Mouse (Mus musculus): ENCODE results near the gene Tmem179b.
A peak's percentile ranks its signal among the peaks of the same experiment; 100 is the strongest.
"Not testable (repeated sequence)": the region's sequence is repeated elsewhere in the genome, so short reads cannot be mapped to it uniquely, and the experiment has no call there.

Gene Tmem179b

DNA sequence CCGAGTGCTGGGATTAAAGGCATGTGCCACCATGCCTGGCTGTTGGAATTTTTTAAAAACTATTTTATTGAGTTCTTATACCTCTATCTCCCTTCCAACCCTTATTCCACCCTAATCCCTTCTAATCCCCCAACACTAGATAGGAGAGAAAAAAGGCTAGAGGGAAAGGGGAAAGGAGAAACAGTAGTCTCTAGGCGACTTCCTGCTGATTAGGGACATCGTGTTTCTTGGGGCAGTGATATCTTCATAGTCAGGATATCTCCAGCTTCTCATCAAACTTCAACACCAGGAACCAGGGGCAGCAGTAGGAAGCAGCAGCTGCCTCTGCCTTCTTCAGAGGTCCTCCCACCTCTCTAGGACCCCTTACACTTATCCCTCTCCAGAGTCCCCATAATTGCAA, 39.9 kb downstream of the Tmem179b start:
- no peak for DNase-seq (ENCODE audit: low spot score)

DNA sequence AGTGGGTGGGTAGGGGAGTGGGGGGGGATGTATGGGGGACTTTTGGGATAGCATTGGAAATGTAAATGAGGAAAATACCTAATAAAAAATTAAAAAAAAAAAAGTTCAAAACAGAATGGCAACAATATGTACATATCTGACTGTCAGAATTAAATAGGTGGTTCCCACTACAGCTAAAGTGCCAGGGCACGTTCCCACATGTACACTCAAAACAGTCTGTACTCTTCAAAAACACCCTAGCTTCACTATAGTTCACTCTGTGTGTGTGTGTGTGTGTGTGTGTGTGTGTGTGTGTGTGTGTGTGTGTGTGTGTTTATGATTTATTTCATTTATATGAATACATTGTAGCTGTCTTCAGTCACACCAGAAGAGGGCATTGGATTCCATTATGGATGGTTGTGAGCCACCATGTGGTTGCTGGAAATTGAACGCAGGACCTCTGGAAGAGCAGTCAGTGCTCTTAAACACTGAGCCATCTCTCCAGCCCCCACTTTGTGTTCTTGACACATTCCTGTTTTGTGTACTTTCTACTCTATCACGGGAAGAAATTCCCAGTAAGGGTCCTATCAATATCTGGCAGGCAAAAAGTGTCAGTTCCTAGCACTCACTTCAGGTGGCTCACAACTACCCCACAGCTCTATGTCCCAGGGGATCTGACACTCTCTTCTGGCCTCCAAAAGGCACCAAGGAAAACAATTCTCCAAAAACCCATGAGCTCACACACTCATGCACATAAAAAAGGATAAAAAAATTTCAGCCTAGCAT, 45.8 kb downstream of the Tmem179b start:
- not testable (repeated sequence) for DNase-seq (ENCODE audit: low spot score)

DNA sequence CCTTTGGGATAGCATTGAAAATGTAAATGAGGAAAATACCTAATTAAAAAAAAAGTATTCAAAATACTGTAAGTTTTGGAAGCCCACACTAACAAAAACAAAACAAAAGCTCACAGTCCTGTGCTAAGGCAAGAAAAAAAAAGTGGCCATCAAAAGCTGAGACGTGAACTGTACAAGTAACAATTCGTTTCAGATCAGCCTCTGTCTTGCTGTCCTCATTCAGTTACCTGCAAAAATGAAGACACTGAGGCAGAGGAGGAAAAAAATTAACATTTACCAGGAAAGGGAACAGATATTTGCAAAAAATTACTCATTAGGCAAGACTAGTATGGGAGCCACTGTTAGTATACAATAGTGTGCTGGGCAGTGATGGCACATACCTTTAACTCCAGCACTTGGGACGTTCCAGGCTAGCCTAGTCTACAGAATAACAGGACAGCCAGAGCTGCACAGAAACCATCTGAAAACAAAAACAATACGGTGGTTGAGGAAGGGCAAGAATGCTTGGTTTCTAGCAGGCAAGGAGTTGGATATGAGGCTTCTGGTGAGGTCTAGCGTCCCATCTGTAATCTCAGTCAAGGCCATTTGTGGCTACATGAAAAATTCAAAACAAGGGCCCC, 46.7 kb downstream of the Tmem179b start:
- DNase-seq (ENCODE audit: low spot score), result no peak

DNA sequence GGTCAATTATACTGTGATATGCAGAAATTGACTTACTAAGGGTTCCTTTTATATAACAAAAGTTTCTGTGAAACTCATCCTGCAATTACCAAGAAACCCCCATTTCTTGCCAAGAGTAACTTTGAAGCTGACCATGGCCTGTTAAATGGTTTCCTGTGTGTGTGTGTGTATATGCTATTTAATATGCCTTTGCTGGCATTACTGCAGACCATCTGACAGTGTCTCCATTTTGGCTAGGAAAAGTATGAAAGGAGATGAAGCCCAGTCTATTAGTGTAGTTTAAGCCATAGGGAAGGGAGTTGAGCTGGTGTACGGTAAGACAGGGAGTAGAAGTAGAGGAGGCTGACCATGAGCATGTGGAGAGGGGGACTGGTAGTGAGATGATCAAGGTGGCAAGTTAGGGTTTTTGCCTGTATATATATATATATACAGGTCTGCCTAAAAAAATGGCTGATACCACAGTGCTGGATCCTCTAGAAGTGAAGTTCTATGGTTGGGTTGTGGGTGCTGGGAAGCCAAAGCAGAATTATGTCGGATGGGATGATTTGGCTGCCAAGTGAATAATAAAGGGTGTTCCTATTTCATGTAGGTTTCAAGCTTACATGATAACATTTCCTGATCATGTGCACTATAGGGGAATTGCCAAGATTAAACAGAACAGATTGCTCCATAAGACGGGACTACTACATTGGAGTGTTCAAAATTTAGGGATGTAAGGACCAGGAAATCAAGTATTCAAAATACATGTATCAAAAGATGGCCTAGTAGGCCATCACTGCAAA, 47.5 kb downstream of the Tmem179b start:
- DNase-seq (ENCODE audit: low spot score), result no peak

DNA sequence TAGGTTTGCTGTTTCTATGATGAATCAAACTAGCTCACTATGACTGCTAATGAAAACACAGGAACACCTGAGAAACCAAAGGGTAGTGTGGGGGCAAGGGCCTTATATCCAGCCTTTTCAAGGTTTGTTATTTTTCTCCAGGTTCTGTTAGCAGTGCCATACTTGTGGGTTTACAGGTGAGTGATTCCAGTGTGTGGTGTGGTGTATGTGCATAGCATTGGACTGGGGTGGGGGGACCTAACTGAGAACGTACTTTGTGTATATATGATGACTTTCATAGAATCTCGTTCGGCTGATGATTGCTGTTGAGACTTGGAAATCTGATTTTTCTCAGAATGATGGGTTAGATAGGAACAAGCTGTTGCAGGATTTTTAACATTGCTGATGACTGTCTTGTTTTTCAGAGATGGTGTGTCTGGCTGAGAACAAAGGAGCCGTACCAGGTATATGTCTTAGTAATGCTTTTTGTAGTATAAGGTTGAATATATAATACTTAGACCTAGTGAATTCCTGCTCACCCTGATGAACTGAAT, 49.1 kb downstream of the Tmem179b start:
- no peak for DNase-seq (ENCODE audit: low spot score)

DNA sequence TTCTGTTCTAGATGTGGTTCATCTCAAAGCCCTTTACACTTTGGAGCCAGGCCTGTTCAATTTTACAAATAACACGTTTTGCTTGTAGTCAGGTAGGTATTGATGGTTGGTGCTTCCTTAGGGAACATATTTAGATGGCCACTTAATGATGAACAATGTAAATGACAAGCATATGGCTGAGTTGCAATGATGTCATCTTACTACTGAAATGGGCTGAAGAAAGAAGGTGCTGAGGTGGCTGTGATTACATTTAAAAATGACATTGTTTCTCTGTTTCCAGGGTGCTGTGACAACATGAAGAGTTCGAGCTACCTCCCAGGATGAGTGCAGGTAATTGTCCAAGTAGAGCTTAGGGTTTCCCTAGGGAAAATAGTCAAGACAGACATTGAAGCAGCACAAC, 49.9 kb downstream of the Tmem179b start:
- DNase-seq (ENCODE audit: low spot score), result no peak

DNA sequence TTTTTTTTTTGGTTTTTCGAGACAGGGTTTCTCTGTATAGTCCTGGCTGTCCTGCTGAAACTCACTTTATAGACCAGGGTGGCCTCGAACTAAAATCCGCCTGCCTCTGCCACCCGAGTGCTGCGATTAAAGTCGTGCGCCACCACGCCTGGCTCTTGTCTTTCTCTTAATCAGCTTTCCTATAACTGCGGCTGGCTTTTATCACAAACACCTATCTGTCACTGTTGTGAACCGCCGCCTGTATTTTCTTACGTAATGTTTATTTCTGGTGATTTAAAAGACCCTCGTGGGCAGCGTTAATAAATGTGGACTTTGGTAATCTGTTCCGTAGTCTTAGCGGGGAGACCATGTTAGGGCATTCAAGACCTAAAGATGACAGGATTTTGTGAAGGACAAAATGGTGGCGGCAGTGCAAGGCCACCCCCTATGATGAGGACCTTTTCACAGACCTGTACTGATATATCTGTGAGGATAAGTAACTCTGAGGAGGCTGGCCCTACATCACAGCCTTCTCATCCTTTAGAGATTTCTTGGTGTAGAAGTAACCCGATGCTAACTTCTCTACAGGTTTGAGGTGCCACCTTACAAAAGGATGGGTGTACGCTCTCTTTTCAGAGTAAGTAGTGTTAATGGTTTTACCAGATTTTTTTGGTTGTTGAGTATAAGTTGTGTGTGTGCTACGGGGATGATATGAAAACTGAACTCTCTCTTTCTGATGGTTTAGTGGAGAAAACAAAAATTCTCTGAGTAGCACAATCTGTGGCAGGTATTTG, 50.5 kb downstream of the Tmem179b start:
- no peak for DNase-seq (ENCODE audit: low spot score)

DNA sequence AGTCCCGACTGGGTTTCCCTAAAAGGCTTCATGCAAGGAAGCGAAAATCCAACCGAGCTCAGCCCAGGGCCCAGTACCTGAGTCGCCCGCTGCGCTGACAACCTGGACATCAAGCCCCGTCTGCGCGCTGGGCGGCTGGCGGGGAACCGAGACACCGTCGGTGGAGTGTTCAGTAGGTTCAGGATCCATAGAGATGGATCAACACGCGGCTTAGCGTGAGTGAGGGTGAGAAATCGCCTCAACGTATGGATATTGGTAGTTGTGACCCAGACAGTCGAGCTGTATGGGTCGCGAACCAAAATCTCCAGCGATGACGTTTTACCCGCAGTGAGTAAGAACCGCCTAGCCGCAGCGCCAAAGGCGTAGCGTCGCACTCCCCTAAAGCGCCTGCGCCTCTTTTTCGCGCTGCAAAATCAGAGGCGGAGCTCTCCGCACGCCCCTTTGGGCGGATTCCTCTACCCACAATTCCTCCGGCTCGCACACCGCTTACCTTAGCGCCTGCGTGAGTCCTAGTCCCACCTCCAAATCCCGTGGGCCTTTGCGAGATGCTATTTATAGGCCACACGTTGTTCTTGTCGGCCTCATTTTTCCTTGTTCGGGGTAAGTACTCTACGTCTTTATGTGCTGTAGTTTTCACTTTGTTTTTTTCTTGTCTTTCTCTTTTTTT, 51.2 kb downstream of the Tmem179b start, which contains the start of gene Slc3a2:
Gene Slc3a2, minus strand, starts transcription at position 463 of the 667 bp plus-strand sequence.
- DNase-seq (ENCODE audit: low spot score), result peak; percentile 94

DNA sequence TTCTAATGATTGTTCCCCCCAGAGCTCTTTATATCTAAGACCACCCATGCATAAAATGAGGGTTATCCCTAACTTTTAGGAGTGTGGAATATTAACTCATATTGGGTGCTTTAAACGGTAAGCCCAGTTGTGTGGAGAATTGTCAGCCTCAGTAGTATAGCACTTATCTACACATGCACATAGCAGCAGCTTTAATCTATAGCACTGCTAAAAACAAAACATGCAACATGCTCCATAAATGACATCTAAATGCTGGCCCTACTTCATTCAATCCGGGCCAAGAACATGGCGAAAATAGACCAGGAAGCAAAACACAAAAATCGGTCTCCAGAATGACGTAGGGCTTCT, 51.7 kb downstream of the Tmem179b start:
- DNase-seq (ENCODE audit: low spot score), result no peak

All from layer of hippocampus, adult 9-10 months (tissue).